Mouse (Mus musculus): ENCODE data around the gene Pced1b.
"Not testable (repeated sequence)": the region's sequence is repeated elsewhere in the genome, so short reads cannot be mapped to it uniquely, and the experiment has no call there.

DNA sequence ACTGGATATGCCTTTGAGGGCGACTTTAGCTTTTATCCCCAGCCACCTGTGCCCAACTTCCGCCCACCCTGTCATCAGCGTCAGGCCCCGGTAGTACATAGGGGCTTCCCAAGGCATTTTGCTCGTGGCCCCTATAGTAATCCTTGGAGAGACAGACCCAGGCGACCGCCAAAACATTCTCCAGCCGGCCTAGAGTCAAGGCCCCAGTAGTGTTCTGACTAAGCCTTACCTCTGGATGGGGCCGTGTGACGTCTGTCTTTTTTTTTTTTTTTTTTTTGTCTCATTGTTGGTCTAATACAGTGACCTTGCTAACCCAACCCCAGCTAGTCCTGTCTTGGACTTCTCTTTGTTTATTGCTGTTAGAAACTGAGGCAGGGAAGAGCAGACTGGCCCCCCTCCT, 138.3 kb downstream of the Pced1b start:
- TF ChIP-seq POLR2A (IDR thresholded peaks at IDR 0.05; ENCODE audit: control insufficient read depth, low read depth, low read length); CTCF (IDR thresholded peaks at IDR 0.05; ENCODE audit: control insufficient read depth, insufficient read depth, insufficient replicate concordance, low read depth, low read length): not testable (repeated sequence)

All from testis, adult 2 months (tissue).